Mouse (Mus musculus): ENCODE measurements at regions not wholly inside any gene's neighbourhood (a gene's known extent, or its start where the extent isn't known, plus 50 kb on each side); places are given as distances from the start of the nearest gene placed in this dataset.

- Histone ChIP-seq H3K4me3 (ENCODE audit: control insufficient read depth in 1 of 2, insufficient read depth in 1 of 2, low read depth in 2 of 2, low read length in 2 of 2) (no peak overlapping the region), H3K4me1 (ENCODE audit: control insufficient read depth in 1 of 2, insufficient read depth in 2 of 2, low read length in 2 of 2) (no peaks in the 10 kb centered on the region), H3K9ac (ENCODE audit: control insufficient read depth, low read depth, low read length, poor library complexity, severe bottlenecking) (no peak overlapping the region), H3K9me3 (replicated peaks; ENCODE audit: insufficient read depth, low read length) (no peaks in the 10 kb centered on the region), H3K27me3 (ENCODE audit: control insufficient read depth in 1 of 2, insufficient read depth in 2 of 2, low read length in 2 of 2) (no peaks in the 10 kb centered on the region), H3K27ac (ENCODE audit: control insufficient read depth, low read depth, low read length) (no peak overlapping the region), H3K36me3 (ENCODE audit: control insufficient read depth in 1 of 2, insufficient read depth in 2 of 2, low read length in 2 of 2) (no peaks in the 10 kb centered on the region), H3K79me2 (ENCODE audit: control insufficient read depth, insufficient read depth, low read length, poor library complexity) (no peaks in the 10 kb centered on the region)
- TF ChIP-seq UBTF (IDR thresholded peaks at IDR 0.05; ENCODE audit: borderline replicate concordance, insufficient read depth, low read depth, low read length) = no peak
- TF ChIP-seq NRF1 (IDR thresholded peaks at IDR 0.05; ENCODE audit: insufficient read depth, low read depth, low read length, poor library complexity, severe bottlenecking) = no peak
- no peak for TF ChIP-seq CHD2 (IDR thresholded peaks at IDR 0.05; ENCODE audit: low read length)
- TF ChIP-seq JUND (IDR thresholded peaks at IDR 0.05; ENCODE audit: low read depth, low read length) = no peak
- no peak for DNase-seq (ENCODE audit: low read depth, low spot score)
These were observed 237.0 kb downstream of the Gm11232 start for GRCm38 (mm10) chr4:71520751-71521150.

DNA sequence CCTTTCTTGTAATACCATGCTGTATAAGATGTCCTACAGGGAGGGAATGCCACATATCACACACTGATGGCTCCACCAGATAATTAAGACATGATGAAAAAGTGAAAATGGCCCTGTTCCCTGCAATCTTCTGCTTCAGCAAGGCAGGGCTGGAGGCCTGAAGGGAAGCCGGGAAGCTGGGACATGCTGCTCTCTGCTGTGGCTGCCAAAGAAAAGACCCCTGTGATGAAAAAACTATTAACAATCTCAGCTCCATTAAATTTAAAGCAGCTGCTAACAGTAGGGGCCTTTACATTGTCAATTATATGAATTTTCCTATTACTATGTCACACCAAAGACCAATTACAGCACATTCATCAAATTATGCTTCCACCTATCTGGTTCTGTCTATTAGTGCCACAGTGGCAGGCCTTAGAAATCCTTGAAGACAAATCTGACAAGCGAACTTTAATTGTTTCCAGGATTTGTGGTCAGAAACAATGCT lies 239.8 kb downstream of the Gm11232 start:
- Histone ChIP-seq H3K36me3 (ENCODE audit: control insufficient read depth in 1 of 2, insufficient read depth in 2 of 2, low read length in 2 of 2) (no peaks in the 10 kb centered on the region), H3K4me1 (ENCODE audit: control insufficient read depth in 1 of 2, insufficient read depth in 2 of 2, low read length in 2 of 2) (no peaks in the 10 kb centered on the region), H3K9ac (ENCODE audit: control insufficient read depth, low read depth, low read length, poor library complexity, severe bottlenecking) (no peak overlapping the region), H3K4me3 (ENCODE audit: control insufficient read depth in 1 of 2, insufficient read depth in 1 of 2, low read depth in 2 of 2, low read length in 2 of 2) (no peak overlapping the region), H3K27me3 (ENCODE audit: control insufficient read depth in 1 of 2, insufficient read depth in 2 of 2, low read length in 2 of 2) (no peaks in the 10 kb centered on the region), H3K27ac (ENCODE audit: control insufficient read depth, low read depth, low read length) (no peak overlapping the region), H3K9me3 (replicated peaks; ENCODE audit: insufficient read depth, low read length) (no peaks in the 10 kb centered on the region), H3K79me2 (ENCODE audit: control insufficient read depth, insufficient read depth, low read length, poor library complexity) (no peaks in the 10 kb centered on the region)
- TF ChIP-seq TCF12 (IDR thresholded peaks at IDR 0.05; ENCODE audit: low read depth, low read length) = no peak
- no peak for DNase-seq (ENCODE audit: low read depth, low spot score)

GRCm38 (mm10) chr4:71506911-71507310 lies 250.9 kb downstream of the Gm11232 start:
- Histone ChIP-seq H3K4me3 (ENCODE audit: control insufficient read depth in 1 of 2, insufficient read depth in 1 of 2, low read depth in 2 of 2, low read length in 2 of 2) (no peak overlapping the region), H3K79me2 (ENCODE audit: control insufficient read depth, insufficient read depth, low read length, poor library complexity) (no peaks in the 10 kb centered on the region), H3K4me1 (ENCODE audit: control insufficient read depth in 1 of 2, insufficient read depth in 2 of 2, low read length in 2 of 2) (no peaks in the 10 kb centered on the region), H3K9me3 (replicated peaks; ENCODE audit: insufficient read depth, low read length) (no peaks in the 10 kb centered on the region), H3K36me3 (ENCODE audit: control insufficient read depth in 1 of 2, insufficient read depth in 2 of 2, low read length in 2 of 2) (no peaks in the 10 kb centered on the region), H3K27ac (ENCODE audit: control insufficient read depth, low read depth, low read length) (no peak overlapping the region), H3K9ac (ENCODE audit: control insufficient read depth, low read depth, low read length, poor library complexity, severe bottlenecking) (no peak overlapping the region), H3K27me3 (ENCODE audit: control insufficient read depth in 1 of 2, insufficient read depth in 2 of 2, low read length in 2 of 2) (no peaks in the 10 kb centered on the region)
- DNase-seq (ENCODE audit: low read depth, low spot score) = no peak
- no peak for TF ChIP-seq MXI1 (IDR thresholded peaks at IDR 0.05; ENCODE audit: low read depth, low read length)
- no peak for TF ChIP-seq CHD2 (IDR thresholded peaks at IDR 0.05; ENCODE audit: low read length)
- TF ChIP-seq USF2 (IDR thresholded peaks at IDR 0.05; ENCODE audit: borderline replicate concordance in 1 of 2, insufficient read depth in 1 of 2, low read depth in 1 of 2, low read length in 2 of 2) = no peak
- no peak for TF ChIP-seq MAFK (IDR thresholded peaks at IDR 0.05; ENCODE audit: borderline replicate concordance, low read depth, low read length)
- TF ChIP-seq ZMIZ1 (IDR thresholded peaks at IDR 0.05; ENCODE audit: low read depth, low read length) = no peak

Data from MEL (cell line).